Mouse (Mus musculus) limb, embryonic 13.5 days (tissue): ENCODE measurements around the gene Gm45713. TPM values are rescaled to one million over a fixed set of nuclear protein-coding genes. Genes with fewer than 3 reads are reported as not detected.
A peak's percentile ranks its signal among the peaks of the same experiment; 100 is the strongest.

ENCODE experiments used
- microRNA counts: library from miRNA; unstranded; fragments of <30 nt; microRNA quantifications from one replicate; lab custom pipeline; 2016
- microRNA-seq: library from miRNA; unstranded; fragments of <30 nt; microRNA quantifications from one replicate; pipeline ENCODE4, GENCODE M21; 2016
- polyA plus RNA-seq: library from polyadenylated mRNA; unstranded; fragments of >200 nt; fragmentation: Nextera tagmentation; extraction: Ambion mirVana; gene quantifications from 2 replicates; pipeline ENCODE4 v1.2.1, GENCODE M21; 2015

Gene Gm45713
- polyA plus RNA-seq, 1 experiment from 2014 or later: 0.75 TPM

MicroRNA genes within 50 kb of the gene (microRNA counts, 519-probe panel; counts per million panel counts)
- 1,812 counts per million, percentile 21 among the panel's probes with 10 or more counts for microRNA mmu-miR-150 (lab: Ali Mortazavi, UCI)

Small RNA genes within 50 kb of the gene (microRNA-seq; reads per million reads assigned to microRNA genes)
- 5.9 reads per million, percentile 20 among the genes with 10 or more reads in this experiment for gene Mir150
- 14.6 reads per million, percentile 31 among the genes with 10 or more reads in this experiment for gene Mir5121
- gene Mir7055: not detected

Other genes with a start within 250 kb of the Gm45713 start
- gene Med25, start 243.5 kb downstream of the Gm45713 start, polyA plus RNA-seq: 118 and 119 TPM in 2 replicates
- 23.0 and 25.8 TPM in 2 replicates for gene Fuz, start 240.2 kb downstream of the Gm45713 start, polyA plus RNA-seq
- gene Ap2a1, start 206.7 kb downstream of the Gm45713 start, polyA plus RNA-seq: 76.1 and 81.6 TPM in 2 replicates
- 0.23 and 0.25 TPM in 2 replicates for gene Tsks, start 193.0 kb downstream of the Gm45713 start, polyA plus RNA-seq
- 33.9 and 35.0 TPM in 2 replicates for gene Cpt1c, start 161.4 kb downstream of the Gm45713 start, polyA plus RNA-seq
- 670 and 703 TPM in 2 replicates for gene Prmt1, start 149.7 kb downstream of the Gm45713 start, polyA plus RNA-seq
- gene Irf3, start 138.6 kb downstream of the Gm45713 start, polyA plus RNA-seq: 94.6 and 96.8 TPM in 2 replicates
- 77.3 and 78.4 TPM in 2 replicates for gene Bcl2l12, start 137.5 kb downstream of the Gm45713 start, polyA plus RNA-seq
- gene Scaf1, start 119.9 kb downstream of the Gm45713 start, polyA plus RNA-seq: 38.6 and 40.7 TPM in 2 replicates
- gene Rras, start 118.3 kb downstream of the Gm45713 start, polyA plus RNA-seq: 27.5 and 29.1 TPM in 2 replicates
- gene Prr12, start 83.3 kb downstream of the Gm45713 start, polyA plus RNA-seq: 14.5 and 15.3 TPM in 2 replicates
- 71.2 and 71.4 TPM in 2 replicates for gene Nosip, start 73.8 kb downstream of the Gm45713 start, polyA plus RNA-seq
- 22.3 and 24.5 TPM in 2 replicates for gene Prrg2, start 73.6 kb downstream of the Gm45713 start, polyA plus RNA-seq
- gene Rcn3, start 44.0 kb downstream of the Gm45713 start, polyA plus RNA-seq: 462 and 483 TPM in 2 replicates
- gene Fcgrt, start 32.4 kb downstream of the Gm45713 start, polyA plus RNA-seq: 44.0 and 45.4 TPM in 2 replicates
- gene Rps11, start 11.8 kb downstream of the Gm45713 start, polyA plus RNA-seq: 1,512 and 1,535 TPM in 2 replicates
- 1,305 and 1,326 TPM in 2 replicates for gene Rpl13a, start 7.5 kb downstream of the Gm45713 start, polyA plus RNA-seq
- 1.0 and 1.2 TPM in 2 replicates for gene Flt3l, start 201 bp upstream of the Gm45713 start, polyA plus RNA-seq
- 86.9 and 87.1 TPM in 2 replicates for gene Pih1d1, start 18.1 kb upstream of the Gm45713 start, polyA plus RNA-seq
- 45.1 and 46.4 TPM in 2 replicates for gene Aldh16a1, start 18.4 kb upstream of the Gm45713 start, polyA plus RNA-seq
- 0.19 and 0.23 TPM in 2 replicates for gene Slc17a7, start 27.7 kb upstream of the Gm45713 start, polyA plus RNA-seq
- gene Gfy, start 43.3 kb upstream of the Gm45713 start, polyA plus RNA-seq: not detected in 2 replicates
- gene Pth2, start 44.8 kb upstream of the Gm45713 start, polyA plus RNA-seq: not detected in 2 replicates
- 0.93 and 1.4 TPM in 2 replicates for gene Ccdc155, start 68.7 kb upstream of the Gm45713 start, polyA plus RNA-seq
- gene Dkkl1, start 75.9 kb upstream of the Gm45713 start, polyA plus RNA-seq: 1.3 and 1.4 TPM in 2 replicates
- gene Tead2, start 79.5 kb upstream of the Gm45713 start, polyA plus RNA-seq: 259 and 263 TPM in 2 replicates
- 1.3 and 2.1 TPM in 2 replicates for gene Cd37, start 102.9 kb upstream of the Gm45713 start, polyA plus RNA-seq
- gene Slc6a16, start 104.9 kb upstream of the Gm45713 start, polyA plus RNA-seq: 0.28 and 0.43 TPM in 2 replicates
- gene Slc6a21, start 141.3 kb upstream of the Gm45713 start, polyA plus RNA-seq: not detected in 2 replicates
- gene Trpm4, start 197.5 kb upstream of the Gm45713 start, polyA plus RNA-seq: 15.8 and 19.6 TPM in 2 replicates
- gene Hrc, start 199.1 kb upstream of the Gm45713 start, polyA plus RNA-seq: 3.9 and 4.3 TPM in 2 replicates
- gene Ppfia3, start 230.8 kb upstream of the Gm45713 start, polyA plus RNA-seq: 5.2 and 6.9 TPM in 2 replicates
- 1.4 and 2.5 TPM in 2 replicates for gene Lin7b, start 234.4 kb upstream of the Gm45713 start, polyA plus RNA-seq